Mouse (Mus musculus) neural tube, embryonic 10.5 days (tissue): ENCODE results near the gene Tmeff2.
A peak's percentile ranks its signal among the peaks of the same experiment; 100 is the strongest.
"Not testable (repeated sequence)": the region's sequence is repeated elsewhere in the genome, so short reads cannot be mapped to it uniquely, and the experiment has no call there.

ENCODE experiments used
- DNase-seq: peaks from one replicate; pipeline ENCODE4 v3.0.0-alpha.2; 2017; ENCODE audit warnings: low spot score; ENCODE audit errors: extremely low spot score

Tmeff2 gene

GRCm38 (mm10) chr1:50900386-50900785, at the start of gene Tmeff2:
TSS of gene Tmeff2 (plus strand) at chr1:50900647.
- DNase-seq, result not testable (repeated sequence)

DNA sequence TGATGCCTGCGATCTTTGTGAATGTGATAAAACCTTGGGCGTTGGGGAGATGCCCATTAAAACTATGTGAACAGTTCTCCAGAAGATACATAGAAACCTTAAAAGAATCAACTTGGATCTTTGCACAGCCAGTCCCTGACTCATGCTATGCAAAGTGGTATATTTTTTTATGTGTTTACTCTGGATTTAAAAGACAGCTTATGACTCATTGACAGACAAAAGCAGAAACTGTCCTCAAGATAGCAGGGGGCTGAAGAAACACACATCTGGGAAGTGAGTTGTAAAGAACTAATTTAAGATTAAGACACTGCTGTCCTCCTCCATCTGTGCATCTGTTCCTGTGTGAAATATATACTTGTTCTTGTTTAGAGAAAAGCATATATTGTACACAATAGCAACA, 38.9 kb upstream of the Tmeff2 start:
- DNase-seq, result no peak

- no peak for DNase-seq
These were observed 2.8 kb upstream of the Tmeff2 start for GRCm38 (mm10) chr1:50897696-50898095.

DNA sequence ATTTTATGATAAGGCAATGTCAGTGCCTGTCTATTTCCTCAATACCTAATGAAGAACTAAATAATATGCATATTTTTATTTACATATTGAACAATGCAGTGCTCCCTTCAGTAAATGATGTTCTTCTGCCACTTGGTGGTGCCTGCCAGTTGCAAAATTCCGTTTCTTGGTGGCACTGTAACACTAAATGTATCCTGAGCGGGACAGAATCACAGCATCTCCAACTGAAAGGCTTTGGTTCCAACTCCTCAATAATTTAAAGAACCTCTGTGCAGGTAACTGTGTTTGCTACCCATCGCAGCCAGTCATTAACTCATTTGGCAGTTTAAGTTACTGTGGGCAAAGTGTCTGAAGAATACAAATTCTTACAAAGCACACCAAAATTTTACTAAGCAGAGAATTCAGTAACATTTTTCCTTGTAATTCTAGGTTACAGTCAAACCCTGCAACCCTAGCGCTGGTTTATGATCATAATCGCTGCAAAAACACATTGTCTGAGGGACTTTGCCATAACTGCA, 24.4 kb downstream of the Tmeff2 start:
- no peak for DNase-seq

DNA sequence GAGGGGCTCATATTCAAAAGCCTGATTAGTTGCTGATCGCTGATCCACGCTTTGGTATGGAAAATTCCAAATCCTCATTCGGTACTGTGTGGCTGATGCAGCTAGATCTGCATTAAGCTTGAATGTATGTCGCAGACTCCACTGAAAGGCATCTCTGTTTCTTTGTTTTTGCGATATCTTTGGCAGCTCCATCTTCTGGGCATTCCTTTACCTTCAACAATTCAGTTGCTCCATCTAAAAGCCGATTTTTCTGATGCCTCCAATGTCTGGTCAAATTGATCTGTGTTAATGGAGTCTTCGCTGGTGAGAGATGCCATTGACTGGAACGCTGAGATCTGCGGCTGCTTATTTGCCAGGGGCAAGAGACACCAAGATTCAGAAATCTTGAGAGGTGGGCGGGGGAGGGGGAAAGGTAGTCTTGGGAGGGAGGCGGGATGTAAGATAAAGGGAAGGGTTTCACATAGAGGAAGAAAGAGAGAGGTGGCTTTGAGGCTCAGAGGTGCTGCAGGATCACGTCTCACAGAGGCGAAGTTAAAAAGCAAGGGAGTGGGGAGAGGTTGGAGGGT, 25.0 kb downstream of the Tmeff2 start:
- DNase-seq, result peak; percentile 20

- DNase-seq, result no peak
These were observed 26.1 kb downstream of the Tmeff2 start for GRCm38 (mm10) chr1:50926374-50927060.

- peak; percentile 92 for DNase-seq
These were observed 26.7 kb downstream of the Tmeff2 start for GRCm38 (mm10) chr1:50927077-50927611.

GRCm38 (mm10) chr1:50927679-50928187, 27.3 kb downstream of the Tmeff2 start:
- DNase-seq, result no peak

DNA sequence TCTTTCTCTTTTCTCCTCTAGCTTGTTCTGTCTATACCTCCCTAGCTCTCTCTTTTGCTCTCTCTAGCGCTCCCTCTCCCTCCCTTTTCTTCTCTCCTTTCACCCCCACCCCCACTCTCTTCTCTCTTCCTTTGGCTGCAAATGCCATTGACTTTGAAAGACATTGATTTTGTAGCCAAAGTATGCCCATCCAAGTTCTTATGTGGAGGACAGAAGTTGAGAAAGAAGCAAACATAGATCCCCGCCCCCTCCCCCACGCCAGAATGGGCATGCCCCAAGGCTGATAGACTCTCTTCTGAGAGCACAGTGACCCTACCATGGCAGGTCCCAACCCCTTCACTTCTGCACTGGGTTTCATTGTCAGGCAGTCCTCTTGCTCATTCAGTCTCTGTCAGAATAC, 28.3 kb downstream of the Tmeff2 start:
- peak; percentile 13 for DNase-seq

DNA sequence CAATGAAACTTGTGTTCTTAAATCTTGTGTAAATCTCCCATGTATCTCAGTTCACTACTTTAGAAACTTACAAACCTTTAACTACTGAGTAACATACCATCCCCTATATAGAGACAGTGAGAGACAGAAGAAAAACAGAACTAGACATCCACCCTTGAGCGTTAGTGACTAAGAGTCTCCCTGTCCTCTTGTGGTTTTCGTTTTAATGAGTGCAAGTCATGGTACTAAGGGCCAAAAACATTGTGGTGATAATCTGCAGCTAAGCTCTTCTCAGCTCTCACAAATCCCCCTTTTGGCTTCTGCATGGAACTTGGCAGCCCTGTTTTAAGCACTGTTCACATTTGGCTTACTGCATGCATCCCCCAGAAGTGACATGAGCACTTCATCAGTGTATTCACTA, 34.6 kb downstream of the Tmeff2 start:
- no peak for DNase-seq

DNA sequence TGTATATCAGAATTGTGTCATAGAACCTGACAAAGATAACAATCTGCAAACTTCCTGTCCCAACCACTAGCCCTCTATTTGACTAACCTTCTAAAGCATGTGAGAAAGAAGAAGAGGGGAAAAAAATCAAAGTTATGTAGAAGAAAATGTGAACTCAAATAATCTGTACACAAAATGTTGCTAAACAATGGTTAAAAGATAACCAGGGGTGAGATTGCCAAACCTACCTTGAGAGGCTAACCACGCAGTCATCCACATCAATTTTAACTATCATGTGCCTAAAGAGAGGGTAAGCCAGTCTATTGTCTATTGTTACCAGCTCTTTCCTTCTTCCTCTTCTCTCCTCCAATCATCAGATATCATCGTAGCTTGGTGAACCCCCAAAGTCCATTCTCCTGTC, 35.0 kb downstream of the Tmeff2 start:
- no peak for DNase-seq

GRCm38 (mm10) chr1:50940131-50941039, 39.9 kb downstream of the Tmeff2 start:
- no peak for DNase-seq

DNA sequence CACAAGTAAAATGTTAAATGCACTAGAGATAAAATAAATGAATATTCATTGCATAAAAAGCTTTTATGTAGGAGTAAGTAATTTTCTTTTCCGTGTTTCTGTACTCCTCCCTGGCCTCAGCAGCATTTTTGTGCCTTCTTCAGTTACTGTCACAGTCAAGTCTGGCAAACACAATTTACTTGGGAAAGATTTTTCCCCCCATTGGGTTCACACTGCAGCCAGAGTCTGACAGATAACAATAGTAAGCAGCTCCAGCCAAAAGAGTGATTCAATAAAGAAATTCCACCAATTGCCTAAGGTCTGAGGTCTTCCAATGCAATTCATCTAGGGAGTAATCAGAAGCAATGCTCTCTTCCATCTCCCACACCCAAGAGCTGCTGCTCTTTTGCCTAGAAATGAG, 48.1 kb downstream of the Tmeff2 start:
- no peak for DNase-seq

- no peak for DNase-seq
These were observed 58.4 kb downstream of the Tmeff2 start for GRCm38 (mm10) chr1:50958844-50959243.

- peak; percentile 35 for DNase-seq
These were observed 61.7 kb downstream of the Tmeff2 start for GRCm38 (mm10) chr1:50961954-50962648.

DNA sequence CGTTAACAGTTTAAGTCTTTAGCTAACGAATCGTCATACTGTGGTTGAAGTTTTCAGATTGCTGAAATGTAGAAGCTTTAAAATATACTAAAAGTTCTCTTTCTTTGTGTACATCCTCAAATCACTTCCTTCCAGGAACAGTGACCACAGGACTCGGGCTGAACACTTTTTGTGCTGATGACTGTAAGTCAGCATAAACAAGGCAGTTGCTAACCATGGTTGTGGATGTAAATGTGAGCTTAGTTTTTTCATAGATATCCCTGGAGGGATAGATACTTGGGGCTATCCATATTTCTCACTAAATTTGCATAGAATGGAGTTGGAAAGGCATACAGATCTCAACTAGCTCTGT, 62.2 kb downstream of the Tmeff2 start:
- no peak for DNase-seq

DNA sequence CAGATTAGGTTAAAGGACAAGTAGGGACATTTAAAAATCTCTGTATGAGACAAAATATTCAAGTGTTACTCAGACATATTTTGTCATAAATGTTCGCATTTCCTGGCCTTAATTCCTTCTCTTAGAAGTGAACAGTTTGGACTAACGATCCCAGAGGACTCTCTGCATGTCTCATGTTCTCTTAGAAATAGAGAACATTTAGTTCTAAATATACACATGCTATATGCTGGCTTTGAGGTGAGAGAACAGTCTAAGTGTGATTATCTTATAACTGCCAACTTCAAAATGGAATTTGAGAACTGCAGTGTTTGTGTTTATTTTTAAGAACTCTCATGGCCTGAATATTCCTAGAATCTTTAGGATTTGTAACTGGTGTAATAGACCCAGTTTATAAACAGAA, 69.2 kb downstream of the Tmeff2 start:
- no peak for DNase-seq

DNA sequence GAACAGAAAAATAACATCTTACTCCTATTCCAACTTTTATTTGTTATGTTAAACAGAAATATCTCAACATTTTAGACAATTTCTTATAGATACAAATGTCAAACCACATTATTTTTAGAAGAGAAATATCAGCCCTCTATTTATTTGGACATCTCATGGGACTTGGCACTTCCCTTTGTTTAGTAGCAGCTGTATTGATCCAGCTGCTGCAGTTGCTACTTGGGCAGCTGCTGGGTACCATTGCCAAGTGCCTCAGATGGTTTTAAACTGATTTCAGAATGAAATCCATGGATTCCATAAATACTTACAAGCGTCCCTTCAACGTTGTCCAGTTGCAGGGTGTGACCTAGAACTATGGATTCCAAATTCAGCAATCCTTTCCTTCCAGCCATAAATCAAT, 70.4 kb downstream of the Tmeff2 start:
- DNase-seq, result no peak

- no peak for DNase-seq
These were observed 72.3 kb downstream of the Tmeff2 start for GRCm38 (mm10) chr1:50972509-50973436.
